Mouse (Mus musculus) left cerebral cortex, postnatal 4 days (tissue): ENCODE measurements at regions not wholly inside any gene's neighbourhood (a gene's known extent, or its start where the extent isn't known, plus 50 kb on each side); places are given as distances from the start of the nearest gene placed in this dataset.
A peak's percentile ranks its signal among the peaks of the same experiment; 100 is the strongest.
"Not testable (repeated sequence)": the region's sequence is repeated elsewhere in the genome, so short reads cannot be mapped to it uniquely, and the experiment has no call there.

Experiments used
- DNase-seq: peaks from one replicate; pipeline ENCODE4 v3.0.0-alpha.2; 2022
- intact Hi-C: fragments of 180-260 bp; cut with DNase I; formaldehyde crosslinking; loops from one replicate; pipeline ENCODE4 v1.15.1; 2025

GRCm38 (mm10) chr2:55182416-55182815 is 253.4 kb upstream of the Kcnj3 start:
- DNase-seq, result no peak
- intact Hi-C loops, result no loop called here

- DNase-seq, result no peak
- intact Hi-C loops, result no loop called here
These were observed 228.9 kb upstream of the Kcnj3 start for GRCm38 (mm10) chr2:55206891-55207290.

- intact Hi-C loops, result no loop called here
- no peak for DNase-seq
These were observed 227.2 kb upstream of the Kcnj3 start for GRCm38 (mm10) chr2:55208620-55209019.

GRCm38 (mm10) chr2:55209848-55210390 is 225.9 kb upstream of the Kcnj3 start:
- DNase-seq, result no peak

GRCm38 (mm10) chr2:55211281-55211680 is 224.5 kb upstream of the Kcnj3 start:
- intact Hi-C loops, result no loop called here
- DNase-seq, result no peak

More at GRCm38 (mm10) chr2:55209848-55210390, 225.9 kb upstream of the Kcnj3 start:
- intact Hi-C loops, result no loop called here

GRCm38 (mm10) chr2:55222046-55222445 is 213.7 kb upstream of the Kcnj3 start:
- DNase-seq, result no peak
- intact Hi-C loops, result no loop called here

- intact Hi-C loops, DNase-seq: not testable (repeated sequence)
These were observed 213.0 kb upstream of the Kcnj3 start for GRCm38 (mm10) chr2:55222741-55223140.

- no peak for DNase-seq
- intact Hi-C loops, result no loop called here
These were observed 207.5 kb upstream of the Kcnj3 start for GRCm38 (mm10) chr2:55228131-55228797.

- intact Hi-C loops, result no loop called here
- no peak for DNase-seq
These were observed 203.9 kb upstream of the Kcnj3 start for GRCm38 (mm10) chr2:55231841-55232240.

GRCm38 (mm10) chr2:55253134-55253533 is 182.6 kb upstream of the Kcnj3 start:
- no peak for DNase-seq
- intact Hi-C loops, result no loop called here

- intact Hi-C loops, result no loop called here
- DNase-seq, result no peak
These were observed 173.0 kb upstream of the Kcnj3 start for GRCm38 (mm10) chr2:55262721-55263278.

GRCm38 (mm10) chr2:55263847-55264449 is 171.8 kb upstream of the Kcnj3 start:
- intact Hi-C loops, result no loop called here

GRCm38 (mm10) chr2:55306387-55306786 is 129.4 kb upstream of the Kcnj3 start:
- intact Hi-C loops, result loop anchor here (10.0 kb wide), 2 partner anchors 202 to 608 kb away; no protein-coding TSS in a partner anchor
- DNase-seq, result peak; percentile 21

More at GRCm38 (mm10) chr2:55263847-55264449, 171.8 kb upstream of the Kcnj3 start:
- DNase-seq, result no peak

- intact Hi-C loops, result no loop called here
- DNase-seq, result peak; percentile 46
These were observed 120.1 kb upstream of the Kcnj3 start for GRCm38 (mm10) chr2:55315627-55316026.

- intact Hi-C loops, DNase-seq: not testable (repeated sequence)
These were observed 81.7 kb upstream of the Kcnj3 start for GRCm38 (mm10) chr2:55354061-55354460.
